12 mouse cellular contexts compared by ENCODE assay signal in genomic region chr10:6979216-6979615, GRCm38 (mm10).
DNase-seq lines count a peak whose midpoint lies in the region; ATAC-seq and TF ChIP-seq lines count a peak whose summit lies in the region.
"Had no signal": no experiment of that assay in that cellular context is flagged by ENCODE, and none has a peak within 500 bp of the region (broad histone marks: within the 10 kb centered on the region; RNA-seq: fewer than 3 reads in every experiment).

No protein-coding gene starts in this region.

- H3K4me3 ChIP-seq in bone marrow, adult 2 months (replicated peaks; ENCODE audit: control insufficient read depth, low read depth, low read length): peak overlapping the region; percentile 44
- H3K4me3 ChIP-seq in cerebellum, adult 2 months (replicated peaks; ENCODE audit: insufficient read depth, low read depth, low read length): peak overlapping the region; percentile 95
- H3K4me3 ChIP-seq in hindbrain, embryonic 15.5 days: peak overlapping the region; percentile 33
- no peak overlapping the region for H3K4me3 ChIP-seq in heart, adult 2 months

- intact Hi-C loops in left cerebral cortex, postnatal 36 days (cut with DNase I): loop anchor here (5.0 to 10.0 kb wide), 3 partner anchors 47 to 92 kb away; no protein-coding TSS in a partner anchor
- intact Hi-C loops in left cerebral cortex, postnatal 14 days (cut with DNase I): loop anchor here (5.0 kb wide), 2 partner anchors 47 to 92 kb away; no protein-coding TSS in a partner anchor
- intact Hi-C loops in heart, adult 2 months (cut with DNase I): no loop called here

- no peaks in the 10 kb centered on the region; the same call in 1 of the 2 replicates for H3K4me1 ChIP-seq in bone marrow, adult 2 months (ENCODE audit: control insufficient read depth, insufficient read depth, low read length)
- H3K4me1 ChIP-seq in cerebellum, adult 2 months (ENCODE audit: control insufficient read depth, insufficient read depth, low read length): peaks cover 3% of the 10 kb centered on the region; the same call in 1 of the 2 replicates
- H3K4me1 ChIP-seq in hindbrain, embryonic 15.5 days (replicated peaks): peaks cover 9% of the 10 kb centered on the region; the same call in 1 of the 2 replicates
- H3K4me1 ChIP-seq in heart, adult 2 months (ENCODE audit: control insufficient read depth, insufficient read depth, low read length): no peaks in the 10 kb centered on the region
- H3K4me1 ChIP-seq: embryonic facial prominence, embryonic 12.5 days had no signal

- no peaks in the 10 kb centered on the region for H3K36me3 ChIP-seq in hindbrain, embryonic 15.5 days
- no peaks in the 10 kb centered on the region for H3K36me3 ChIP-seq in heart, adult 2 months (ENCODE audit: control insufficient read depth, insufficient read depth, low read length)
- H3K36me3 ChIP-seq: embryonic facial prominence, embryonic 12.5 days had no signal

- H3K4me2 ChIP-seq in hindbrain, embryonic 15.5 days: peak overlapping the region; percentile 56

- H3K27me3 ChIP-seq in cerebellum, adult 2 months (ENCODE audit: control insufficient read depth, insufficient read depth, low read length): no peaks in the 10 kb centered on the region
- no peaks in the 10 kb centered on the region for H3K27me3 ChIP-seq in hindbrain, embryonic 15.5 days
- no peaks in the 10 kb centered on the region for H3K27me3 ChIP-seq in heart, adult 2 months (ENCODE audit: control insufficient read depth, insufficient read depth, low read length)
- H3K27me3 ChIP-seq: embryonic facial prominence, embryonic 12.5 days had no signal

- TF ChIP-seq POLR2A in bone marrow, adult 2 months (IDR thresholded peaks at IDR 0.05; ENCODE audit: borderline replicate concordance, control insufficient read depth, low read depth, low read length): no peak
- TF ChIP-seq POLR2A in cerebellum, adult 2 months (IDR thresholded peaks at IDR 0.05; ENCODE audit: borderline replicate concordance, insufficient read depth, low read length): peak; percentile 82
- TF ChIP-seq POLR2A in heart, adult 2 months (IDR thresholded peaks at IDR 0.05; ENCODE audit: insufficient read depth, low read depth, low read length): no peak

- no peak for TF ChIP-seq EP300 in heart, adult 2 months (IDR thresholded peaks at IDR 0.05; ENCODE audit: insufficient read depth, low read depth, low read length)

- ATAC-seq in hindbrain, embryonic 15.5 days (ENCODE audit: low FRiP score, low read depth): 0 out of 2 replicates have a peak, but pooled peaks have one; percentile 35

- TF ChIP-seq CTCF in bone marrow, adult 2 months (IDR thresholded peaks at IDR 0.05; ENCODE audit: control insufficient read depth, insufficient read depth, low read length): no peak
- no peak for TF ChIP-seq CTCF in cerebellum, adult 2 months (IDR thresholded peaks at IDR 0.05; ENCODE audit: borderline replicate concordance, insufficient read depth, low read depth, low read length)
- no peak for TF ChIP-seq CTCF in heart, adult 2 months (IDR thresholded peaks at IDR 0.05)

- WGBS in bone marrow, adult 2 months: 16% methylated on average over 7 of the region's 7 CpGs
- WGBS in cerebellum, adult 2 months: 11% methylated on average over 7 of the region's 7 CpGs
- 47% methylated on average over 7 of the region's 7 CpGs for WGBS in hindbrain, embryonic 15.5 days
- 71% methylated on average over 7 of the region's 7 CpGs for WGBS in heart, adult 2 months

- peak; percentile 11 to 15 for DNase-seq in left cerebral cortex, postnatal 36 days (ENCODE audit: low spot score in 2 of 2)
- DNase-seq in left cerebral cortex, postnatal 14 days (ENCODE audit: low spot score in 2 of 2): no peak
- DNase-seq in cerebellum, adult 2 months: peak; percentile 78 to 87
- no peak for DNase-seq in right cerebral cortex, postnatal 25 days
- no peak for DNase-seq in heart, adult 2 months
- no peak for DNase-seq in gastrocnemius, postnatal 4 days (ENCODE audit: low spot score in 2 of 2)
- DNase-seq: adrenal gland, adult 2 months; kidney, postnatal 4 days; lung, embryonic 14.5 days had no signal

- H3K9me3 ChIP-seq in hindbrain, embryonic 15.5 days: no peaks in the 10 kb centered on the region
- H3K9me3 ChIP-seq: embryonic facial prominence, embryonic 12.5 days had no signal

- no peaks in the 10 kb centered on the region for H3K79me2 ChIP-seq in heart, adult 2 months (replicated peaks; ENCODE audit: control insufficient read depth, insufficient read depth, low read length)

- no peak overlapping the region; the same call in 1 of the 2 replicates for H3K9ac ChIP-seq in hindbrain, embryonic 15.5 days
- H3K9ac ChIP-seq in heart, adult 2 months (ENCODE audit: low read depth, low read length): no peak overlapping the region
- H3K9ac ChIP-seq: embryonic facial prominence, embryonic 12.5 days; lung, embryonic 14.5 days had no signal

- no peak overlapping the region for H3K27ac ChIP-seq in bone marrow, adult 2 months (ENCODE audit: control insufficient read depth, insufficient read depth, low read depth, low read length, poor library complexity)
- peak overlapping the region; percentile 94 for H3K27ac ChIP-seq in cerebellum, adult 2 months (ENCODE audit: insufficient read depth, low read length)
- H3K27ac ChIP-seq in hindbrain, embryonic 15.5 days (replicated peaks): peak overlapping the region; percentile 69; the same call in 1 of the 2 replicates
- no peak overlapping the region for H3K27ac ChIP-seq in heart, adult 2 months
- H3K27ac ChIP-seq: embryonic facial prominence, embryonic 12.5 days had no signal

Comparison
In these comparisons a context has a peak if more than half of its experiments do, and no peak if none do; other contexts are left out.
1. DNase-seq: peak in left cerebral cortex, postnatal 36 days (2 of 2) and cerebellum, adult 2 months (2 of 2); none in left cerebral cortex, postnatal 14 days (0 of 2), right cerebral cortex, postnatal 25 days (single experiment), heart, adult 2 months (0 of 2) and gastrocnemius, postnatal 4 days (0 of 2).
2. H3K27ac ChIP-seq: peak in cerebellum, adult 2 months (single experiment) and hindbrain, embryonic 15.5 days (single experiment); none in bone marrow, adult 2 months (single experiment) and heart, adult 2 months (single experiment).